In genomic region chr1:64085875-64086274, GRCm38 (mm10) we compare ENCODE assay signal across 18 mouse cellular contexts. TPM values are rescaled to one million over a fixed set of nuclear protein-coding genes. Genes with fewer than 3 reads are reported as not detected.
DNase-seq lines count a peak whose midpoint lies in the region; ATAC-seq and TF ChIP-seq lines count a peak whose summit lies in the region.
"Had no signal": no experiment of that assay in that cellular context is flagged by ENCODE, and none has a peak within 500 bp of the region (broad histone marks: within the 10 kb centered on the region; RNA-seq: fewer than 3 reads in every experiment).

No protein-coding gene starts in this region.

- no peak for ATAC-seq in erythroid progenitor cell, adult 5-6 weeks (replicated peaks; ENCODE audit: low FRiP score, poor library complexity, severe bottlenecking)
- ATAC-seq: forebrain, embryonic 16.5 days had no signal

- peaks cover 46% of the 10 kb centered on the region for H3K4me1 ChIP-seq in cerebellum, adult 2 months (ENCODE audit: control insufficient read depth, insufficient read depth, low read length)

- peak overlapping the region; percentile 46; the same call in 1 of the 2 replicates for H3K27ac ChIP-seq in cerebellum, adult 2 months (ENCODE audit: insufficient read depth, low read length)
- peak overlapping the region; percentile 19; the same call in 1 of the 2 replicates for H3K27ac ChIP-seq in layer of hippocampus, adult 2 months
- H3K27ac ChIP-seq: embryonic facial prominence, embryonic 15.5 days; limb, embryonic 12.5 days; liver, embryonic 13.5 days; neural tube, embryonic 15.5 days; stomach, embryonic 15.5 days had no signal

- TF ChIP-seq POLR2A in cerebellum, adult 2 months (IDR thresholded peaks at IDR 0.05; ENCODE audit: borderline replicate concordance, insufficient read depth, low read length) = no peak

- no peak for DNase-seq in cerebellum, adult 2 months
- DNase-seq in cerebellum, adult 18-20 months = no peak
- no peak for DNase-seq in layer of hippocampus, adult 2 months (ENCODE audit: low spot score in 2 of 2)
- no peak for DNase-seq in layer of hippocampus, postnatal 14 days (ENCODE audit: low spot score in 2 of 2)
- peak; percentile 83 for DNase-seq in CD4-positive helper T cell, adult 2 months (ENCODE audit: low read depth, low spot score)
- DNase-seq in induced T-regulatory cell, adult 2 months (ENCODE audit: low read depth) = peak; percentile 72
- no peak for DNase-seq in kidney, postnatal 4 days
- DNase-seq: adrenal gland, adult 2 months; cerebellum, adult 9-10 months; kidney, adult 18-20 months; liver, embryonic 13.5 days; lung, adult 2 months had no signal

- no peak for TF ChIP-seq CTCF in cerebellum, adult 2 months (IDR thresholded peaks at IDR 0.05; ENCODE audit: borderline replicate concordance, insufficient read depth, low read depth, low read length)
- no peak for TF ChIP-seq CTCF in layer of hippocampus, adult 2 months (conservative IDR thresholded peaks at IDR 0.05)

- H3K4me3 ChIP-seq in cerebellum, adult 2 months (replicated peaks; ENCODE audit: insufficient read depth, low read depth, low read length) = no peak overlapping the region
- no peak overlapping the region for H3K4me3 ChIP-seq in layer of hippocampus, adult 2 months
- H3K4me3 ChIP-seq: embryonic facial prominence, embryonic 15.5 days; limb, embryonic 12.5 days; liver, embryonic 13.5 days; neural tube, embryonic 15.5 days; stomach, embryonic 15.5 days had no signal

- H3K27me3 ChIP-seq in cerebellum, adult 2 months (ENCODE audit: control insufficient read depth, insufficient read depth, low read length) = no peaks in the 10 kb centered on the region
- H3K27me3 ChIP-seq: embryonic facial prominence, embryonic 15.5 days; limb, embryonic 12.5 days; liver, embryonic 13.5 days; neural tube, embryonic 15.5 days; stomach, embryonic 15.5 days had no signal

- 73% methylated on average over 4 of the region's 4 CpGs for WGBS in cerebellum, adult 2 months

RNA-seq across cellular contexts. Expression of gene Klf7, which starts 36.2 kb away (rescaled TPM):
- polyA plus RNA-seq in cerebellum, adult 2 months (2012; rRNA removed) = 19.7 and 21.5 TPM in 2 replicates
- total RNA-seq in layer of hippocampus, adult 2 months (2021) = 10 to 100 TPM; 30.1 to 31.9 TPM
- 10 to 100 TPM; 56.1 to 56.5 TPM for total RNA-seq in layer of hippocampus, postnatal 14 days (2021)
- 3.4 and 9.4 TPM in 2 replicates for total RNA-seq in erythroid progenitor cell, adult 5-6 weeks (2015; ENCODE audit: low replicate concordance)
- 0.51 and 4.0 TPM in 2 replicates for total RNA-seq in erythroid progenitor cell, adult 5-6 weeks (2017; ENCODE audit: low replicate concordance)

Comparison
In these comparisons a context has a peak if more than half of its experiments do, and no peak if none do; other contexts are left out.
1. DNase-seq: peak in CD4-positive helper T cell, adult 2 months (single experiment) and induced T-regulatory cell, adult 2 months (single experiment); none in cerebellum, adult 2 months (0 of 2), cerebellum, adult 18-20 months (0 of 2), layer of hippocampus, adult 2 months (0 of 2), layer of hippocampus, postnatal 14 days (0 of 2) and kidney, postnatal 4 days (0 of 2).